ENCODE assay signal across 7 mouse cellular contexts in genomic region chr11:80141825-80142521, GRCm38 (mm10). TPM values are rescaled to one million over a fixed set of nuclear protein-coding genes. Genes with fewer than 3 reads are reported as not detected.
A peak's percentile ranks its signal among the peaks of the same experiment; 100 is the strongest.
DNase-seq lines count a peak whose midpoint lies in the region; ATAC-seq lines count a peak whose summit lies in the region.

Tefm (minus strand) TSS chr11:80142175.

- H3K4me3 ChIP-seq in intestine, embryonic 16.5 days (ENCODE audit: low read length), result peak within 1 kb of the TSS; percentile 69
- peak within 1 kb of the TSS; percentile 73 for H3K4me3 ChIP-seq in midbrain, embryonic 11.5 days (ENCODE audit: low read depth, low read length)

- intact Hi-C loops in left cerebral cortex, postnatal 36 days (cut with DNase I), result no loop called here

- peak within 1 kb of the TSS; percentile 77 for H3K27ac ChIP-seq in intestine, embryonic 16.5 days (ENCODE audit: low read length)
- H3K27ac ChIP-seq in midbrain, embryonic 11.5 days (ENCODE audit: low read depth, low read length), result peak within 1 kb of the TSS; percentile 60

- no peaks in the 10 kb centered on the region for H3K9me3 ChIP-seq in intestine, embryonic 16.5 days (ENCODE audit: control insufficient read depth, low read length)
- no peaks in the 10 kb centered on the region for H3K9me3 ChIP-seq in midbrain, embryonic 11.5 days (ENCODE audit: control insufficient read depth, low read length)

- H3K4me1 ChIP-seq in intestine, embryonic 16.5 days (ENCODE audit: control insufficient read depth, insufficient read depth, low read length), result peaks cover 23% of the 10 kb centered on the region
- peaks cover 8% of the 10 kb centered on the region for H3K4me1 ChIP-seq in midbrain, embryonic 11.5 days (ENCODE audit: control insufficient read depth, insufficient read depth, low read length)

- DNase-seq in adrenal gland, adult 8-10 months, result peak; percentile 75
- peak; percentile 92 for DNase-seq in embryo, embryonic 9.5 days (ENCODE audit: extremely low spot score)
- DNase-seq in gastrocnemius, postnatal 4 days (ENCODE audit: low spot score in 2 of 2), result peak; percentile 74 to 81
- peak; percentile 85 to 87 for DNase-seq in left cerebral cortex, postnatal 36 days (ENCODE audit: low spot score in 2 of 2)
- peak; percentile 99 for DNase-seq in midbrain, embryonic 11.5 days (ENCODE audit: low spot score, missing footprints)
- peak; percentile 72 for DNase-seq in skeletal muscle tissue, adult 2 months (ENCODE audit: low read depth, low spot score)

- no peaks in the 10 kb centered on the region for H3K27me3 ChIP-seq in intestine, embryonic 16.5 days (replicated peaks; ENCODE audit: control insufficient read depth, insufficient read depth, low read length)
- H3K27me3 ChIP-seq in midbrain, embryonic 11.5 days (ENCODE audit: control insufficient read depth, insufficient read depth, low read length), result no peaks in the 10 kb centered on the region

- H3K4me2 ChIP-seq in intestine, embryonic 16.5 days (ENCODE audit: low read depth, low read length), result peak within 1 kb of the TSS; percentile 75
- peak within 1 kb of the TSS; percentile 60 for H3K4me2 ChIP-seq in midbrain, embryonic 11.5 days

- under 1% methylated on average over 40 of the region's 40 CpGs for WGBS in intestine, embryonic 16.5 days
- WGBS in midbrain, embryonic 11.5 days, result under 1% methylated on average over 40 of the region's 40 CpGs

- peak; percentile 85 for ATAC-seq in intestine, embryonic 16.5 days
- peak; percentile 93 for ATAC-seq in midbrain, embryonic 11.5 days (ENCODE audit: low FRiP score)

- H3K36me3 ChIP-seq in intestine, embryonic 16.5 days (ENCODE audit: control insufficient read depth, insufficient read depth, low read length), result no peaks in the 10 kb centered on the region
- H3K36me3 ChIP-seq in midbrain, embryonic 11.5 days (ENCODE audit: control insufficient read depth, insufficient read depth, low read length), result peaks cover 4% of the 10 kb centered on the region; the same call in 1 of the 2 replicates

- peak within 1 kb of the TSS; percentile 84 for H3K9ac ChIP-seq in intestine, embryonic 16.5 days (ENCODE audit: low read depth, low read length)
- peak within 1 kb of the TSS; percentile 85 for H3K9ac ChIP-seq in midbrain, embryonic 11.5 days (ENCODE audit: low read length)

RNA-seq across cellular contexts. Expression of gene Tefm, which starts in this region (rescaled TPM):
- total RNA-seq in adrenal gland, adult 8-10 months (2022), result 10 to 100 TPM; 15.5 to 23.6 (median 17.5) TPM
- 10 to 100 TPM; 18.2 to 19.7 TPM for total RNA-seq in gastrocnemius, postnatal 4 days (2021)
- 28.8 and 33.1 TPM in 2 replicates for polyA plus RNA-seq in intestine, embryonic 16.5 days (2015; fragmentation: Nextera tagmentation; extraction: Ambion mirVana)
- 1 to 10 TPM; 7.9 to 8.3 TPM for total RNA-seq in left cerebral cortex, postnatal 36 days (2021)
- polyA plus RNA-seq in midbrain, embryonic 11.5 days (2014; fragmentation: Nextera tagmentation; extraction: Ambion mirVana), result 29.7 and 30.3 TPM in 2 replicates

Comparison
In these comparisons a context has a peak if more than half of its experiments do, and no peak if none do; other contexts are left out.
1. Peak in every context shown above with its lines: DNase-seq, ATAC-seq, H3K4me3 ChIP-seq and H3K27ac ChIP-seq.